Mouse (Mus musculus): ENCODE results near the gene Scnn1a.
"Not testable (repeated sequence)": the region's sequence is repeated elsewhere in the genome, so short reads cannot be mapped to it uniquely, and the experiment has no call there.

DNA sequence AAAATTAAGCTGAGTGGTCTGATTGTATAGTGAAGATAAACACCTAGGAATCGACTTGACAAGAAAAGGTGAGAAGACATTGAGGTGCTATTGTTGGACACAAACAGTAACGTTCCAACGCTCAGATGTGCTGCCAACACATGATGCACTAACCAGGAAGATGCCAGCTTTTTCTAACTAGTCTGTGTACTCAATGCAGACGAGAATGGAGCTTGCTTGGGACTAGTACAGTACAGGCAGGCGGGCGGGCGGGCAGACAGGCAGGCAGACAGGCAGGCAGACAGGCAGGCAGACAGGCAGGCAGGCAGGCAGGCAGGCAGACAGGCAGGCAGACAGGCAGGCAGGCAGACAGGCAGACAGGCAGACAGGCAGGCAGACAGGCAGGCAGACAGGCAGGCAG, 16.1 kb upstream of the Scnn1a start:
- not testable (repeated sequence) for TF ChIP-seq CTCF, EP300 (IDR thresholded peaks at IDR 0.05; ENCODE audit: low read depth)

Data from liver, postnatal 0 days (tissue).